Mouse (Mus musculus): ENCODE measurements around the gene Fbxl20.

GRCm38 (mm10) chr11:98086141-98086540 is 64.1 kb downstream of the Fbxl20 start:
- no peak for TF ChIP-seq CTCF (conservative IDR thresholded peaks at IDR 0.05; ENCODE audit: low read length)
- TF ChIP-seq NANOG (IDR thresholded peaks at IDR 0.05; ENCODE audit: borderline replicate concordance, low read length), result no peak
- no peak for TF ChIP-seq POU5F1 (IDR thresholded peaks at IDR 0.05; ENCODE audit: borderline replicate concordance, low read length)
